Mouse (Mus musculus) c-Kit-positive CD71-positive TER-119-negative erythroid progenitor cells, embryonic 14.5 days (primary cell): ENCODE measurements around the gene Agps.
"Not testable (repeated sequence)": the region's sequence is repeated elsewhere in the genome, so short reads cannot be mapped to it uniquely, and the experiment has no call there.

Experiments
- DNase-seq: peaks from one replicate; pipeline ENCODE4 v3.0.0-alpha.2; 2013; ENCODE audit warnings: low read depth

Agps gene

DNA sequence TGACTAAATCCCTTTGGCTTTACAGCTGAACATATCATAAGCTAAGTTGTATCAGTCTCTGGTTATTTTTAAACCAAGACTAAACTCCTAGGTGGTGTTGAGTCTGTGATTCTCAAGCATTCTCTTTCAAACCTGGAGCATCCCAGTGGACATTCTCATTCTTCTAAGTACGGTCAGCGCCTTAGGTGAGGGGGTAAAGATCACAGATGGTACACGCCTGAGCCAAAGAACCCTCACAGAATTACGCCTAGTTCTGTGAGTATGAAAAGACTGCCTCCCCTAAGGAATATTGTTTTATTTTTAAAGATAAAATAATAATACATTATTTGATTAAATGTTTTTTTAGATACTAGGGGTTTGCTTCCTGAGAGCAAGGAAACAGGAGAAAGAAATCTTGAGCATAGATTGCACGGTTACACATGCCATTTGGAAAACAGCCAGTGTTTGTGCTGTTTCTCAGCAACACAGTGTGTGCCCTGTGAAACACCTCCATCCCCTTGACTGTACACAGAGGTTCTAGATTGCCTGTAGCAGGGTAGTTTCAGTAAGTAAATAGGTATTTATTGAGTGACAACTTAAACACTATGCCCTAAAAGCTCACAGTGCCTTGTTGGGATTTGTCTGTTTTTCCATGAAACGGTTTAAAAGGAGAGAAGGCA, 97.9 kb downstream of the Agps start:
- no peak for DNase-seq

DNA sequence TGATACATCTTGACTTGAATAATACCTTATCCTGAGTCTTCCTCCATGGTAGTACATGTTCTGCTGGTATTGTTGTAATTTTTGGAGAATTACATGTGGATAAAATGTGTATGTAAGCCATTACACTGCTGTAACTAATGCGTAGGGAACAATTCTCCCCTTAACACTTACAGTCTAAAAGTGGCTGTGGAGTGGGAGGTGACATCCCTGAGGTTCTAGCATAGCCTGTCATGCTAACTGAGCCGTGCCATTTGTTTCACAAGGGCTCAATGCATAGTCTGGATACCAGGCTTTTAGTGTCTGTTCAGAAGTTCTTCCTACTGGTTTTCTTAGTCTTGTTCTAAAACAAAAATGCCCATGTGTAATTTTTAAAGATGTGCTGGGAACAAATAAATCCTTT, 99.0 kb downstream of the Agps start:
- DNase-seq, result no peak

DNA sequence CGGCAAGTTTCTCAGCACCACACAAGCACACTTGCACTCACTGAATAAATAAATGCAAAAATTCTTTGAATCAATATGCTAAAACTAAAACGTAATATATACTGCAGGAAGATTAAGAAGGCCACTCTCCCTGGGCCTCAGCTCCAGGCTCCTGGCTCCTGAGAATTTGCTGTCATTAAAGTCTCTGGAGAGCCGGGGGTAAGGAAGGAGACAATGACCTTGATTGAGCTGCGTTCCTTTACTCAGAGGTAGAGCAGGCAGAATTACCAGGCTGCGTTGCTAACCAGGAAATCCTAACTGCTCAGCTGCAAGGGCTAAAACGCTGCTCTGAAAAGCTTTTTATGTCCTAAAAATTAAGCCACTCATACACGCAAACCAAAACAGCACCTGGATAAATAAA, 101.6 kb downstream of the Agps start:
- DNase-seq, result no peak

DNA sequence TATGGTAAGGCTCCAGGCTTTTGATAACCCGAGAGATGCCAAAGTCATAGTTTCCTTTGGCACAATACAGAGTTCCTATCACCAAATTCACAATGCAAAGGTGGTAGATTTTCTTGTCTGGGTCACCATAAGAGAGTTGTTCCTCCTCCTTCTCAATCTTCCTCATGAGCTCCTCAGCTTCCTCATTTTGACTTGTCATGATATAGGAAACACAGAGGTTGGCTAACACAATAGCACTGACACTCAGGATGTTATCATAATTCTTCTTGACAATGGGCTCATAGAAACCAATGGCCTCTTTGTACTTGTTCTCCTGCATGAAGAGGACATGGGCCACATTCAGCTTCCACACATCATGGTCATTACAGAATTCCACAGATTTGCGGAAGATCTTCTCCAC, 104.7 kb downstream of the Agps start:
- not testable (repeated sequence) for DNase-seq

DNA sequence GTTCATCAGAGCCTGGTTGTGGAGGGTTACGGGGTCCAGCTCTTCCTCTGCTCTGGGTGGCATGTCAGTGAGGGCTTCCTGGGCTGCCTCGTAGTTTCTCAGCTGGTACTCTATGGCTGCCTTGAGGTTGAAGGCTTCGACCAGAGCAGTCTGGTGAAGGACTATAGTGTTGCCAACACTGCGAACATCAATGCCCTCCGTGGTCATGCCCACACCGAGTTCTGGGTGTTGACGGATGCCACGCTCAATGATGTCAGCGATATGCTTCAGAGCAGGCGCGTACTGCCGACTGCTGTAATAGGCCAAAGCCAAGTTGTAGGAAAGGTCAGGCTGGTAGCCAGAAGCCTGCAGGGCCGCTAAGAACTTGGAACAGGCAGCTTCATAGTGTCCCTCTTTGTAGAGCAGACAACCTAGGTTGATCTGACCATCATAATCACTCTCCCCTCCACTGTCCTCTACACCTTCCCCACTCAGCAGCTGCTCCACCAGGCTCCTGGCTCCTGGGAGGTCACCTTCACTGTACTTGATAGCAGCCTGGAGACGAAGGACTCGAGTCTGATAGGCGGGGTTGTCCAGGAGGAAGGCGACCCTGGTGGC, 105.6 kb downstream of the Agps start:
- not testable (repeated sequence) for DNase-seq

DNA sequence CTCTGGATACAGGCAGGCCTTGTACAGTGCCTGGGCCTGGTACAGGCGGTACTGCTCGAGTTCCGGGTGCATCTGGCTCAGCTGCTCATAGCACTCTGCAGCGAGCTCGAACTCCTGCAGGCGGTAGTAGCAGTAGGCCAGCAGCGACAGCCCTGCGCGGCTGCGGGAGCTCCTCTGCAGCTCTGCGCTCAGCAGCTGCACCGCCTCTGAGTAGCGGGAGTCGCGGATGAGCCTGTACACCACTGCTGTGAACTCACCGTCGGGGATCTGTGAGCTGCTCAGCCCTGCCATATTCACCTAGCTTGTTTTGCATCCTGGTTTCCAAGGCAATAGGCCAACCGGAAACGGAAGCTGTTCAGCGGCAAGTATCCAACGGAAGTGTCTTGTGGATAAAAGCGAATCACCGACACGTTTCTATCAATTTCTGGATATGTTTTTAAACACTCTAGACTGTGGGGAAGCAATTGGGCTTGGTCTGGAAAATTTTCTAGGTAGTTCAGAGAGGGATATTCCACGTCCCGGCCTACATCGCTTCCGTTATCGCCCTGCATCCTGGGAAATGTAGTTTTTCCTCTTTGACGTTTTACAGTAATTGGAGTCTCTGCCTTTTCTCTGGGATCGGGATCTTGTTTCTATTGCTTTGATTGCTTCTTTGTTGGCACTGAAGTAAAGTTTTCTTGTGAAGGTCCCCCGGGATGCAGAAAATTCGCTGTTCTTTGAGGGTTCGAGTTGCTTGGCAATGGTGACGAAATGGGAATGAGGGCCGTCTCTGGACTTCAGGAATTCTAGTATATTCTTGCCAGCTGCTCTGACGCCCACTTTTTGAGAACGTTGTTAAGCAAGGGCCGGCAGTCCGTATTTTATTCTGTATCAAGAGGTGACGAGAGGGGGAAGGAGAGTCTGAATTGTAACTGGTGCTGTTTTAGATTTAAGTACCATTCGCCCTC, 106.4 kb downstream of the Agps start, which contains the start of gene Ttc30b:
TSS of gene Ttc30b (minus strand) at position 469 of the 947 bp plus-strand sequence.
- DNase-seq, result peak; percentile 66

DNA sequence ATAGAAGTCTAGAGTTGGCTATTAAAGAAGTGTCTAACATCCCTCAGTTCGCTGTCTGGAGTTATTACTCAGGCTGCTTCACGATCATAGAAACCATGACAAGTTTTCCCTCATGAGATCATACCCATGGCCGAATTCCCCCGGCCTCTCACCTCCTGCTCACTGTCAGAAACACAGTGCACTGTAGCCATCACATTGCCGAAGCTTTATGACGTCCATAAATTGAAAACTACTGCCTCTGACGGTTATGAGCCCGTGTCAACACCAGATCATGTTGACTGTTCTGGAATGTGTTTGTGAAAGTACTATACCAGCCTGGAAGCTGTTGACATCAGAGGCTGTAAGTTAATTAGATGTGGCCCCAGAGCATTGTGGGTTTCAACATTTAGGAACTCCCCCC, 118.7 kb downstream of the Agps start:
- DNase-seq, result no peak

DNA sequence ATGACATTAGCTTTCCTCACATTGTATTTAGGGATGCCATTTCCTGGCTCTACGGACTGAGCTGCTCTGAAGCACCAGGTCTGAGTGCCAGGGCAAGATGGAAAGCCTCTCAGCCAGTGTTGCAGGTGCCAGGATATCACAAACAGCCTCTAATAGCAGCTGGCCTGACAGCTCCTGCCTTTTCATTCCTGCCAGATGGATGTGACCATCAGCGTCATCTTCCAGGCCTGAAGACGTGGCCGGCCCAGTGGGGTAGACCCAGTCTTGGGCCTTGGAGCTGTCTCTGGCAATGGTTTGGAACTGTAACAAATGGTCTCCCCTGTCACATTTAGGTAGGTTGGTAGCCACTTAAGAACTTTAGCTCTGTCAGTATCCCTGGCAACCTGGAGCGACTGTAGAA, 121.3 kb downstream of the Agps start:
- DNase-seq, result no peak

DNA sequence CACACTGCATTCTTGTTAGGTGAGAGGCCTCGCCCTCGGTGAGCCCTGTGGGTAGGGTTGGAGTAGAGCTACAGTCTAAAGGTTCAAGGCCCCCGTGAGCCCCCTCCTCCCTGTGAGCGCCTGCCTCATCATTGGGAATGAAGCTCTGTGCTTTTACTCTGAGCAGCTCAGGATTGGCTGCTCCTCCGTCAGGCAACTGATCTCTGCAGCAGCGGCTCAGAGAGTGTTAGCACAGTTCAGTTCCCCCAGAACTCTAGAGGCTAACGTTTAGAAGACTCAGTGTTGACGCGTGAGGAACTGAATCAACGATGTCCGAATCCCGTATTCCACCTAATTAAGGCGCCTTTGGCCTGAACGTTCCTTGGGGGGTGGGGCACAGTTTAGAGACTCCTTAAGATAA, 123.7 kb downstream of the Agps start:
- DNase-seq, result no peak

DNA sequence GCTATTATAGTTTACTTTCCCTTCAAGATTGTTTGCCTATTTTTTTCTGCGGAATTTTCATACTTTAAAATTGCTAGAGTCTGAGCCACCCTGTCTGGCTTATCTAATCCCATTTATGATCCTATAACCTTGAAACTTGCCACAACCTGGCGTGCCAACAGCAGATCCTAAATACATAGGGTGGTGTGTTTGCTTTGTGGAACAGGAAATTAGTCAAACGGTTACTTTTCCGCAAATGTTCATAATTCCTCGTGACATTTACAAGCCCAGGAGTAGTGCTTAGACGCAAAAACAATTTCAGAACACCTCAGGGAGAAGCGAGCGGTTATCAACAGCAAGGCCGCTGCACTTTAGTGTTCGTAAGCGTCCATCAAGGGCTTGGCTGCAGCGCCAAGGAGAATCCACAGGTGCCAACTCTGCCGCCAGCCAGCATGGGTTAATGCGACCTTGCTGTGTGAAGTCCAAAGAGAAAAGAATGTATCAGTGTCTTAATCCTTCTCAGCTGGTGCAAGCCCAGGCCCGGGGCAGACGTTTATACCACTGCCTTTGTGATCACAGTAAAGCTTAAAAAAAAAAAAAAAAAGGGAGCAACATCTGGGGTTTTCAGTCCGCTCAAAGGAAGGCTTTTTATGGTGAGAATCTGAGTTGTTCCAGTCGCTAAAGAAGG, 127.3 kb downstream of the Agps start:
- no peak for DNase-seq

DNA sequence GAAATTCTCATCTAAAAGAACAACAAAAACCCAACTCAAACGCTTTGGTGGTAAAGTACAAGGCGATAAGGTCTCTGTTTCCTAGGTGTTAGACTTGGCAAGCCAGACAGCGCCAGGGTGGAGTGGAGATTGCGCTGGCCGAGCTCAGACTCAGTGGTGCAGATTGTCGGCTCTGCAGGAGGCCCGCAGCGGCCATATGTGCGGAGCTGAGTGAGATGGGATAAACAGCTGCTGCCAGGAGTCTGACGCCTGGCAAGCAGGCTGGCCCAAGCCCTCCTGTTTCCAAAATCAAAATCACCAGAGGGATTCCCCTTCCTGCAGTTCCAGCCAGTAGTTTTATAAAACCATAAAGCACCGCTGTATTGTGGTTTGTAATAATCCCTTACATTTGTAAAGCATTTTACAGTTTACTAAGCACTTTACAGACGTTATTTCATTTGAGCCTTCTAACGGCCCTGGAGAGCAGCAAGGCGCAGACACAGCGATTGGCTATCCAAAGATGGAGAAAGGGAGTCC, 127.9 kb downstream of the Agps start:
- no peak for DNase-seq

DNA sequence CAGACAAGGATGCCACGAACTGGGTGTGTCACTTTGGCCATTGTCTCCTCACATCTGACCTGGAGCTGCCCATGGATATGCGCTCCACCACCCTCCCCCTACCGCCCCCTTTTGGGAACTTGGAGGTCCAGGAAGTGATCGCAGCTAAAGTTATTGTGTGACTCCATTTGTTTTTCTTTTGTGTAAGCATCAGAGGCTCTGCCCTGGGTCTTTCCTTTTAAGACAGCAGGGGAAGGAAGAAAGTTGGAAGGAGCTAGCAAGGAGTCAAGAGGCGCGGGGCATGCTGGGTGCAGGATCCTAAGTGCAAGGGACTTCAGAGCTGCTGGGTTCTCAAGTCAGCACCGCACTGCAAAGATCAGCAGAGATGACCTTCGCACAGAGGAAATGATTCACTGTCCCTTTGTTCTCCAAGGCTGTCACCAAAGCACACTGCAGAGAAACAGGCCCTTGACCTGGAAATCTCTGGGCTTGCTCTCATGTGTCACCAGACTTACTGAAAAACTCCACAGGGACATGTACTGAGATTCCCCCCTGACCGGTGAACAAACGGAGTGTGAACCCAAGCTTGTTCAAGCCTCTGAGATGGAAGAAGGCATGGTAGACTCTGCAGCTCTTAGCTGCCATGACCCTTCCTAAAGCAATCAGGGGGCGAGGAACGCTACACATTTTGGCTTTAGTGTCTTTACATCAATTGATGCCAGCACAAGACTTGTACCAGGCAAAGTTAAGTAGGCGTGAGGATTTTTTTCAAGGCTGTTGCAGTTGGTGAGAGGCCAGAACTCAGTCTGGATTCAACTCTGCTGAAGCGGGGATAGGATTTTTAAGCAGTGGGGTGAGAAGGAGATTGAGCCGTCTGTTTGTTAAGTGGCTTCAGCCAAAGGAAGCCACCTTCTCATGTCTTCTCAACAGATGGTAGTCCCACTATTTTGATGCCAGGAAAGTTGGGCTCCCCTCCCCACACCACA, 128.7 kb downstream of the Agps start:
- no peak for DNase-seq

DNA sequence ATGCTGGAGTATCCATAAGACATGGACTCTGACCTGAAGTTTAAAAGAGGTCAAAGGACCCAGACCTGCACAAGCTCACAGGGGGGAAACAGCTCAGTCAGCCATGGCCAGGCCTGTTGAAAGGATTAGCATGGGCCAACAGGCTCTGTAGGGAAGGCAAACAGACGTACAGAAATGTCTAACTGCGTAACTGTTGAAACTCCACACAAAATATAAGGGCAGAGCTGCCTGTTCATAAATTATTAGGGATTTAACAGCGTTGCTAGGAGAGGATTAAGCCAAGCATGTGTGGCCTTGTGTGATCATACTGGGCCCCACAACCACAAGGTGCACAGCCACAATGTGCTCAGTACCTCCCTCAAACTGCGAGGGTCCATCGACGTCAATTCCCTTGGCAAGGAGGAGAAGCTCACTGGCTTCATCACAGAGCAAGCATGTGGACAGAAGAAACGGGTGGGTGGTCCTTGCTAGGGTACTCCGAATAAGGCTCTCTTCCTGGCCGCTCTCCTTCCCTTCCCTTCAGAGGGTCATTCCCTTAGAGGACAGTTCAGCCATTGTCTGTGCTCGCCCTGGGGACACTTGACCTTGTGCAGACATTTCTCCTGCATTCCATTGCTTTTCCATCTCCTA, 131.3 kb downstream of the Agps start:
- DNase-seq, result no peak

DNA sequence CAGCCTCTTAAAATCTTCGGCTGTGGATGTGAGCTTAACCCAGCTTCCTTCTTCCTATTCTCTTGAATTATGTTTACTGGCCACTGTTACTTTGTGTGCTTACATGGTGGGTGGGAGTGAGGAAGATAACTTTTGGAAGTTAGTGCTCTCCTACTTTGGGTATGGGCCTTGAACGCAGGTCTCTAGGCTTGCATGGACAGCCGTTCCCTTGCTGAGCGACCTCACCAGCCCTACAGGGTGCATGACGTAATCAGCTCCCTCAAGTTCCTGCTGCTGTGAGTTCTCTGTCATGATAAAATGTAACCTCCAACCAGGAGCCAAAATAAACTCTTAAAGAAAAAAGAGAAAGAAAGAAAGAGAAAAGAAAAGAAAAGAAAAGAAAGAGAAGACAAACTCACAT, 132.1 kb downstream of the Agps start:
- no peak for DNase-seq

DNA sequence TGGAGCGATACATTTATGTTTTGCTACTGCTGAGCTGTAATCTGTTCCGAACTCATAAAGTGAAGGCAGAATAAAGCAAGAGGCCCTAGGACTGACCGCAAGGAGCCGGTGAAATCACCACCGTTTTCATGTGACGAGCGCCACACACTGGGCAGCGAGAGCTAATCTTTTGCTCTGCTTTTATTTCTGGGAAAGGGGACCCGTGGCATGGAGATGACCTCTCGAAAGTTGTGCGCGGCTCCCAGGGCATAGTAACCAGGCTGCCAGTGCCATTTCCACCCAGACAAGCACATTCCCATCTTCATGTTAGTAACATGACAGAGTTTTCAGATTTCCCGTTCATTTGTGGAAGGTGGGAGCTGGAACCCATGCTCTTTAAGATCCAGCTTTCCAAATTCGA, 132.5 kb downstream of the Agps start:
- peak; percentile 17 for DNase-seq

DNA sequence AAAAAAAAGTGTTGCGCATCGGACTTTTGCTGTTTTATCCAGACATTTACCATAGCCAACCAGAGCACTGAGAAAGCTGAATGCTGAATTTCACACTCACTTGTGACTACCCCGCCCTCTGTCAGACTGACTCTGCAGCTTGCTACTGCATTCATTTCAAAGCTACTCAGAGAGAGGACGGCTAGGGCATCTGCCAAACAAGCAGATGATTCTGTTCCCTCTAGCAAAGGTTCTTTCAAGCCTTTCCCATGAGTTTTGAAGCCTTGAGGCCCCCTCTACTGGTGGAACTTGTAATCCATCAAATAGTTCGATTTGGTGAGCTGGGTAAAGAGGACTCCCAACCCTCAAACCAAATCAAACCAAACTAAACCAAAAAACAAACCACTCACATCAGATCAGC, 133.0 kb downstream of the Agps start:
- DNase-seq, result peak; percentile 51

DNA sequence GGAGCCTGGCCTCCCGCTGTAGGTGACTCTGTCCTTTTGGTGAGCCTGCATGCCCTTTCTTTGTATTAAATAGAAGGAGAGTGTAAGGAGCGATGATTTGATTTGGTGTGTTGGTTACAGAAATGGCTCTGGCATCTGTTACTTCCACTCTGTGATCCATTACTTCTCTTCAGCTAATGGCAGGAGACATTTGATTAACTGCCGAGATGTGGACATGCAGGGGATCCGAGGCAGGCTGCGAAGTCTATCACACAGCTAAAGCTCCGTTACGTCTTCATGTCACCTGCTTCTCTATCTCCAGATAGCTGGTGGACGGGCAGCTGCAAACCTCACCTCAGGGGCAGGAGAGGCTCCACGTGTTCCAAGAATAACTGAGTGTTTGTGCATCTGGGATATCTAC, 142.2 kb downstream of the Agps start:
- DNase-seq, result no peak

DNA sequence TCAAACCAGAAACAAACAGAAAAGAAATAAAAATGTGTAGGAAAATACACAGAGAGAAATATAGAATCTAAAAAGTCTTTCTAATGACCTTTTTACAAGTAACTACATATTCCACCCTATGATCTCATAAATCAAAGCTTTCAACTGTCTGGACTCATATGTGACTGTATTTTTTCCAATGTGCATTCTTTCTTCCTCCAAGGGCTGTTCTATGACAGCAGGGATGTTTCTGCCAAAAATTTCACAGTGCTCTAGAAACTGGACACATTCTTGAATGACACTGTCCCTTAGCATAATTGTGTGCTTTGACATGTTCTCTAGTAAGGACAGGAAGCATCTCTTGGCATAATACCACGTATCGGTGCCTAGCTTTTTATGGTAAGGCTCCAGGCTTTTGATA, 144.1 kb downstream of the Agps start:
- not testable (repeated sequence) for DNase-seq

DNA sequence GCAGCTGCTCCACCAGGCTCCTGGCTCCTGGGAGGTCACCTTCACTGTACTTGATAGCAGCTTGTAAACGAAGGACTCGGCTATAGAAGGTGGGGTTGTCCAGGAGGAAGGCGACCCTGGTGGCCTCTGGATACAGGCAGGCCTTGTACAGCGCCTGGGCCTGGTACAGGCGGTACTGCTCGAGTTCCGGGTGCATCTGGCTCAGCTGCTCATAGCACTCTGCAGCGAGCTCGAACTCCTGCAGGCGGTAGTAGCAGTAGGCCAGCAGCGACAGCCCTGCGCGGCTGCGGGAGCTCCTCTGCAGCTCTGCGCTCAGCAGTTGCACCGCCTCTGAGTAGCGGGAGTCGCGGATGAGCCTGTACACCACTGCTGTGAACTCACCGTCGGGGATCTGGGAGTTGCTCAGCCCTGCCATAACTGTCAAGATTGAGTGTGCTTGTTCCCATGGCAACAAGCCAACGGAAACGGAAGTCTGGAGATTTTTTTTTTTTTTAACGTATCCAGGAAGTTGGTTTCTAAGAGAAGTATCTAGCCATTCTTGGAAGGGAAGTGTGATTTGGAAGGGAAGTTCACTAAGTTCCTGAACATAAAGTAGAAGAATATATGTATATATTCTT, 145.9 kb downstream of the Agps start, which contains the start of gene Ttc30a2:
TSS of gene Ttc30a2 (minus strand) at position 419 of the 617 bp plus-strand sequence.
- DNase-seq, result not testable (repeated sequence)
